Mouse (Mus musculus): ENCODE data around the gene Shank2.

GRCm38 (mm10) chr7:144153682-144154081, 152.0 kb downstream of the Shank2 start:
- no peak for TF ChIP-seq EP300 (IDR thresholded peaks at IDR 0.05)
- no peak for TF ChIP-seq CTCF (IDR thresholded peaks at IDR 0.05)

All from lung, postnatal 0 days (tissue).